14 mouse cellular contexts compared by ENCODE assay signal in genomic region chr7:112184519-112185225, GRCm38 (mm10). TPM values are rescaled to one million over a fixed set of nuclear protein-coding genes. Genes with fewer than 3 reads are reported as not detected.
DNase-seq lines count a peak whose midpoint lies in the region; ATAC-seq and TF ChIP-seq lines count a peak whose summit lies in the region.
"Had no signal": no experiment of that assay in that cellular context is flagged by ENCODE, and none has a peak within 500 bp of the region (broad histone marks: within the 10 kb centered on the region; RNA-seq: fewer than 3 reads in every experiment).

No protein-coding gene starts in this region.

- DNase-seq in gastrocnemius, adult 2 months, result peak; percentile 72
- no peak for DNase-seq in gastrocnemius, postnatal 4 days (ENCODE audit: low spot score in 2 of 2)
- peak; percentile 58 for DNase-seq in liver, adult 2 months (ENCODE audit: extremely low read depth, low read depth, low spot score)
- DNase-seq in liver, embryonic 11.5 days (ENCODE audit: low spot score), result no peak
- peak; percentile 49 for DNase-seq in brain, adult 2 months (ENCODE audit: low read depth, low spot score)
- no peak for DNase-seq in limb, embryonic 10.5 days (ENCODE audit: low spot score)
- DNase-seq in ovary, postnatal 36 days (ENCODE audit: low spot score), result no peak
- DNase-seq: left cerebral cortex, postnatal 4 days; thymus, adult 2 months had no signal

- H3K36me3 ChIP-seq in liver, adult 2 months (ENCODE audit: control insufficient read depth, insufficient read depth, low read length), result no peaks in the 10 kb centered on the region
- no peaks in the 10 kb centered on the region for H3K36me3 ChIP-seq in liver, embryonic 11.5 days (ENCODE audit: control insufficient read depth, insufficient read depth, low read length)
- H3K36me3 ChIP-seq in limb, embryonic 10.5 days, result no peaks in the 10 kb centered on the region
- H3K36me3 ChIP-seq: forebrain, embryonic 15.5 days; heart, embryonic 12.5 days had no signal

- peak overlapping the region; percentile 21; the same call in 1 of the 2 replicates for H3K9ac ChIP-seq in liver, adult 2 months (ENCODE audit: low read depth, low read length)
- no peak overlapping the region for H3K9ac ChIP-seq in liver, embryonic 11.5 days (ENCODE audit: low read depth, low read length)
- H3K9ac ChIP-seq: forebrain, embryonic 15.5 days; heart, embryonic 12.5 days had no signal

- intact Hi-C loops in gastrocnemius, adult 2 months (cut with DNase I), result loop anchor here (2.0 to 5.0 kb wide), 3 partner anchors 42 to 143 kb away; no protein-coding TSS in a partner anchor

- no peaks in the 10 kb centered on the region for H3K27me3 ChIP-seq in liver, adult 2 months (ENCODE audit: control insufficient read depth, insufficient read depth, low read length)
- no peaks in the 10 kb centered on the region for H3K27me3 ChIP-seq in liver, embryonic 11.5 days (replicated peaks; ENCODE audit: control insufficient read depth, insufficient read depth, low read length)
- H3K27me3 ChIP-seq in limb, embryonic 10.5 days (ENCODE audit: low read depth, poor library complexity, severe bottlenecking), result no peaks in the 10 kb centered on the region
- H3K27me3 ChIP-seq: forebrain, embryonic 15.5 days; heart, embryonic 12.5 days had no signal

- TF ChIP-seq POLR2A in liver, adult 2 months (IDR thresholded peaks at IDR 0.05; ENCODE audit: extremely low read depth, insufficient read depth, low read length), result no peak

- no peak for TF ChIP-seq CTCF in gastrocnemius, adult 2 months (IDR thresholded peaks at IDR 0.05)
- TF ChIP-seq CTCF in liver, adult 2 months (IDR thresholded peaks at IDR 0.05; ENCODE audit: low read depth, low read length), result no peak

- peak overlapping the region; percentile 89 for H3K27ac ChIP-seq in gastrocnemius, adult 2 months
- peak overlapping the region; percentile 73 for H3K27ac ChIP-seq in liver, adult 2 months (replicated peaks; ENCODE audit: insufficient read depth, low read depth, low read length)
- H3K27ac ChIP-seq in liver, embryonic 11.5 days (ENCODE audit: low read depth, low read length), result no peak overlapping the region
- 0 out of 2 replicates have a peak overlapping the region, but pooled peaks have one; percentile 19 for H3K27ac ChIP-seq in limb, embryonic 10.5 days
- H3K27ac ChIP-seq: forebrain, embryonic 15.5 days had no signal

- WGBS in liver, adult 2 months, result 35% methylated on average over 6 of the region's 6 CpGs
- 77% methylated on average over 6 of the region's 6 CpGs for WGBS in liver, embryonic 11.5 days
- 84% methylated on average over 6 of the region's 6 CpGs for WGBS in limb, embryonic 10.5 days

- no peaks in the 10 kb centered on the region for H3K9me3 ChIP-seq in liver, embryonic 11.5 days (ENCODE audit: control insufficient read depth, low read length)
- no peaks in the 10 kb centered on the region for H3K9me3 ChIP-seq in limb, embryonic 10.5 days (replicated peaks)
- H3K9me3 ChIP-seq: forebrain, embryonic 15.5 days had no signal

- H3K4me1 ChIP-seq in liver, adult 2 months (ENCODE audit: control insufficient read depth, insufficient read depth, low read length), result peaks cover 33% of the 10 kb centered on the region
- peaks cover 6% of the 10 kb centered on the region for H3K4me1 ChIP-seq in liver, embryonic 11.5 days (replicated peaks; ENCODE audit: control insufficient read depth, insufficient read depth, low read length)
- H3K4me1 ChIP-seq in limb, embryonic 10.5 days, result peaks cover 43% of the 10 kb centered on the region

- H3K4me2 ChIP-seq in liver, embryonic 11.5 days, result no peak overlapping the region
- H3K4me2 ChIP-seq: forebrain, embryonic 15.5 days; heart, embryonic 12.5 days had no signal

- no peaks in the 10 kb centered on the region for H3K79me2 ChIP-seq in liver, adult 2 months (ENCODE audit: control insufficient read depth, insufficient read depth, low read length)

- no peak for ATAC-seq in liver, embryonic 11.5 days (replicated peaks; ENCODE audit: low FRiP score)
- ATAC-seq: CD4-positive, CD25-positive, alpha-beta regulatory T cell, adult 4 months; forebrain, embryonic 15.5 days; inflammation-experienced regulatory T-cells, adult 6 months had no signal

- no peak overlapping the region for H3K4me3 ChIP-seq in gastrocnemius, adult 2 months
- H3K4me3 ChIP-seq in liver, adult 2 months (ENCODE audit: insufficient read depth, low read depth, low read length), result no peak overlapping the region
- no peak overlapping the region for H3K4me3 ChIP-seq in liver, embryonic 11.5 days (ENCODE audit: low read depth, low read length)
- no peak overlapping the region for H3K4me3 ChIP-seq in limb, embryonic 10.5 days
- H3K4me3 ChIP-seq: forebrain, embryonic 15.5 days; heart, embryonic 12.5 days had no signal

RNA-seq across cellular contexts. Expression of gene Dkk3, which starts 25.8 kb away (rescaled TPM):
- total RNA-seq in gastrocnemius, adult 2 months (2021), result 1 to 10 TPM; 2.1 to 2.4 TPM
- total RNA-seq in gastrocnemius, postnatal 4 days (2021), result 10 to 100 TPM; 15.8 to 20.6 TPM
- total RNA-seq in liver, adult 2 months (2014; rRNA removed), result 0.65 and 1.0 TPM in 2 replicates
- polyA plus RNA-seq in liver, adult 2 months (2012; rRNA removed), result 0.39 and 0.46 TPM in 2 replicates
- 11.0 and 12.0 TPM in 2 replicates for polyA plus RNA-seq in liver, embryonic 11.5 days (2014; fragmentation: Nextera tagmentation; extraction: Ambion mirVana)
- 4.9 and 6.3 TPM in 2 replicates for polyA plus RNA-seq in limb, embryonic 10.5 days (2016; fragmentation: Nextera tagmentation; extraction: Ambion mirVana)
- total RNA-seq: MEL had no signal

RNA-seq across cellular contexts. Expression of gene Mical2, which starts 41.0 kb away (rescaled TPM):
- total RNA-seq in gastrocnemius, adult 2 months (2021), result 100 to 1,000 TPM; 124 to 136 TPM
- total RNA-seq in gastrocnemius, postnatal 4 days (2021), result 10 to 100 TPM; 18.5 to 20.7 TPM
- 4.1 and 4.5 TPM in 2 replicates for total RNA-seq in liver, adult 2 months (2014; rRNA removed)
- 6.9 and 7.9 TPM in 2 replicates for polyA plus RNA-seq in liver, adult 2 months (2012; rRNA removed)
- 7.2 and 9.3 TPM in 2 replicates for polyA plus RNA-seq in liver, embryonic 11.5 days (2014; fragmentation: Nextera tagmentation; extraction: Ambion mirVana)
- polyA plus RNA-seq in limb, embryonic 10.5 days (2016; fragmentation: Nextera tagmentation; extraction: Ambion mirVana), result 0.96 and 1.2 TPM in 2 replicates
- total RNA-seq: MEL had no signal

Comparison
In these comparisons a context has a peak if more than half of its experiments do, and no peak if none do; other contexts are left out.
1. DNase-seq: peak in gastrocnemius, adult 2 months (single experiment), liver, adult 2 months (single experiment) and brain, adult 2 months (single experiment); none in gastrocnemius, postnatal 4 days (0 of 2), liver, embryonic 11.5 days (single experiment), limb, embryonic 10.5 days (single experiment) and ovary, postnatal 36 days (single experiment).
2. RNA of gene Mical2, which starts 41.0 kb away (total RNA-seq): 124 to 136 TPM in gastrocnemius, adult 2 months; 18.5 to 20.7 TPM in gastrocnemius, postnatal 4 days and 4.1 to 4.5 TPM in liver, adult 2 months; every median in the first group is over 4 times any median in the second.